Mouse (Mus musculus) heart, postnatal 0 days (tissue): ENCODE measurements at regions not wholly inside any gene's neighbourhood (a gene's known extent, or its start where the extent isn't known, plus 50 kb on each side); places are given as distances from the start of the nearest gene placed in this dataset.

ENCODE experiments used
- CTCF ChIP-seq: IDR thresholded peaks from 2 replicates; pipeline ENCODE4 v1.5.1; 2016; ENCODE audit warnings: antibody characterized with exemption, control low read depth, low read depth
- EP300 ChIP-seq: IDR thresholded peaks from 2 replicates; pipeline ENCODE4 v1.6.1; 2016; ENCODE audit warnings: antibody characterized with exemption, low read depth

DNA sequence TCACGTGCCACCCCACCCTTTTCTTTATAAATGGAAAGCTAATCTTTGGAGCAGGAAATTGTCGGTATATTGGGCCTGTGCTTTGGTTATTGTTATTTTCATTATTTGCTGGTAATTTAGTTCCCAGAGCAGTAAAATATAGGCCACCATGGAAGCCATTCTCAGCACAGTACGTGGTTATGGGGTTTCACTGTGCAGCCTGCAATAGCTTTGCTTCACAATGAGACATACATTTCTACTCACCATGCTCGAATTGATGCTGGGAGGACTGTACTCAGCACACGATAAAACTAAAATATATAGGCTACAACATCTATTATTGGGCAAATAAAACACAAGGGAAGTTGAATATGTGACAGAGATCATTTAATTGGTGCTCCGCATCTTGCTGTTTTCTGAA, 282.0 kb downstream of the Kctd12 start:
- TF ChIP-seq CTCF: no peak
- no peak for TF ChIP-seq EP300
